Mouse (Mus musculus) cortical plate, adult 2 months (tissue): ENCODE results near the gene Cyp1a2. TPM values are rescaled to one million over a fixed set of nuclear protein-coding genes. Genes with fewer than 3 reads are reported as not detected.

Source experiments
- H3K27ac ChIP-seq: fragments of 200-500 bp; 2 replicates; pipeline ENCODE4 v1.5.1; 2012; ENCODE audit warnings: low read length, control low read depth, inconsistent platforms; ENCODE audit not compliant: insufficient read depth
- H3K4me1 ChIP-seq: fragments of 200-500 bp; 2 replicates; pipeline ENCODE4 v1.6.1; 2011; ENCODE audit warnings: low read length; ENCODE audit not compliant: control insufficient read depth, insufficient read depth
- H3K4me3 ChIP-seq: fragments of 200-500 bp; 2 replicates; pipeline ENCODE4 v1.5.1; 2011; ENCODE audit warnings: mild to moderate bottlenecking, low read length, control low read depth; ENCODE audit not compliant: insufficient read depth
- CTCF ChIP-seq: fragments of 200-500 bp; IDR thresholded peaks from 2 replicates; pipeline ENCODE4 v1.5.1; 2011; ENCODE audit warnings: mild to moderate bottlenecking, control low read depth, low read length; ENCODE audit not compliant: insufficient read depth; ENCODE audit errors: extremely low read depth
- POLR2A ChIP-seq: fragments of 200-500 bp; IDR thresholded peaks from 2 replicates; pipeline ENCODE4 v1.6.1; 2011; ENCODE audit warnings: mild to moderate bottlenecking, low read length, control low read depth; ENCODE audit not compliant: insufficient read depth; ENCODE audit errors: extremely low read depth
- polyA plus RNA-seq: library from polyadenylated mRNA; depleted of rRNA; stranded (reverse); fragments of >200 nt; gene quantifications from 2 replicates; pipeline ENCODE4 v1.2.3, GENCODE M21; 2012

Cyp1a2 gene
- polyA plus RNA-seq, 1 experiment: not detected

DNA sequence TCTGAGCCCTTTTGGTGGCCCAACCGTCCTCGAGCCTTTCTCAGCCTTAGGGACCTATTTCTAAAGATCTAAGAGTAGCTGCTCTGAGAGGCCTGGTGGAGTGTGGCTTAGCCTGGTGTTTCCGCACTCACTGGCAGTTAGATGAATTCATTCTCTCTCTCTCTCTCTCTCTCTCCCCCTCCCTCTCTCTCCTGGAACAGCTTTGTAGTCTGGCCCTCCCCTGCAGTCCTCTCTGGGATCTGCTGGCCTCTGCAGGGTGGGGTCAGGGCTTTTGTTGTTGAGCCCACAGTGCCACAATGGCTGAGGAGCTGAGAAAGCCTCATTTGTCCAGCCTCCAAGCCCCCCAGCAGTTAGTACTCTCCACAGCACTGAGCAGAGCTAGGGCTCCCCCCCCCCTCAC is 30.6 kb downstream of the Cyp1a2 start:
- TF ChIP-seq POLR2A: no peak
- TF ChIP-seq CTCF: no peak
- H3K4me3 ChIP-seq: no peak overlapping the region

DNA sequence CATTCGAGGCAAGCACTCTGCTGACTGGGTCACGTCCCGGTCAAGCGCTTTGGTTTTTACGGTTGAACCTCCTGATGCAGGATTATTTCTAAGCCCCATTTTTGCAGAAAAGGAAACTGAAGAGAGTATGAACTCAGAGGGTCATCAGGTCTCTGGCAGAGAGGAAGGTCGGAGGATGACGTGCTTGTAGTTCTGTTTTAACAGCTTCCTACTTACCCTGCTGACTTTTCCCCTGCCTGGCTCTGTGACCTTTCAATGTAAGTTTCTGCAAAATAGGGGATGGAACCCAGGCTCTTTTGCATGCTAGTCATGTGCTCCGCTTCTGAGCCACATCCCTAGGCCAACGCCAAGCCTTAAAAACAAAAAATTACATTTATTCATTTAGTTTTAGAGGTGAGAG is 31.2 kb downstream of the Cyp1a2 start:
- H3K27ac ChIP-seq: no peak overlapping the region
- H3K4me3 ChIP-seq: no peak overlapping the region
- H3K4me1 ChIP-seq: no peaks in the 10 kb centered on the region
- TF ChIP-seq POLR2A (no peak), CTCF (no peak)

More for the DNA sequence above, 30.6 kb downstream of the Cyp1a2 start:
- Histone ChIP-seq H3K27ac (no peak overlapping the region), H3K4me1 (no peaks in the 10 kb centered on the region)

DNA sequence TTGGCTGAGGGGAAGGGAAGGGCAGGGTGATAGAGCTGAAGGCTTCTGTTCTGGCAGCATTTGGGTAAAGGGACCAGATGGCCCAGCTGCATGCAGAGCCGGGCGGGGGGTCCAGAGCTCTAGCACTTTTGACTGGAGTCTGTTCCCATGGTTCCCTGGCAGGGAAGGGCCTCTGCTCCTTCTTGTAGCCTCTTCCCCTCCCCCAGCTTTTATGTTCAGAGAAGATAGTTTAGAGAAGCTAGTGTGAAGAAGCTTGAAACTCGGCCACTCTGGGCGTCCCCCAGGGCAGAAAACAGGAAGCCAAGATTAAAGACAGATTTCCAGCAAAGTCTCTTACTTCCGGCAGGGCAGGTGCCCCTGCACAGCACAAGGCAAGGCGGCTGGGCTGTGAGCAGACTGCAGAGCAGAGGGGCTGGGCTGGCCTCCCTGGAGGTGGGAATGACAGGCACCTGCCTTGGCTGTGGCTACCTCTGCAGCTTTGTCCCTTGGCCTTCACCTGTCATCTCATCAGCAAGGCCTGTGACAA is 32.7 kb downstream of the Cyp1a2 start:
- Histone ChIP-seq H3K4me1 (no peaks in the 10 kb centered on the region), H3K4me3 (no peak overlapping the region), H3K27ac (no peak overlapping the region)
- no peak for TF ChIP-seq CTCF
- TF ChIP-seq POLR2A: no peak

DNA sequence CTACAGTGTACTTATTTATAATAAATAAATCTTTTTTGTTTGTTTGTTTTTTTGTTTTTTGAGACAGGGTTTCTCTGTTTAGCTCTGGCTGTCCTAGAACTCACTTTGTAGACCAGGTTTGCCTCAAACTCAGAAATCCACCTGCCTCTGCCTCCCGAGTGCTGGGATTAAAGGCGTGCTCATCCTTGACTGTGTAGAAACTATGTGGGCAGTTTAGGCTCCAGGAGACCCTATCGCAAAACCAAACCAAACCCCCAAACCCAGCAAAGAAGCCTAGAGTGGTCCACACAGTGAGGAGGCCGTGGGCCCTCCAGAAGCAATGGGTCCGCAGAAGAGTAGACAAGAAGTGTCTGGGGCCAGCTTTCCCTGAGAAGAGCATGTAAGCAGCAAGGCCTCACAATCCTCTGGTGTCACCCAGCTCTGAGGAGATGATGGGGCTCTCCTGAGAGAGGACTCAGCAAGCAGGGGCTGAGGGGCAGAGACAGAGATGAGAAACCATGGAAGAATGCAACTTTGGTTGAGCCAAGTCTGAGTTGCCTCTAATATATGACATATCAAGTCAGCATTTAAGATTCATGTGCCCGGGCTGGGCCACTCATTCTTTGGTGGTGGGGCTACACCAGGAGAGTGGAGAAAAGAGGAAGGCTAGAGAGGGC is 33.2 kb downstream of the Cyp1a2 start:
- Histone ChIP-seq H3K27ac (no peak overlapping the region), H3K4me3 (no peak overlapping the region), H3K4me1 (no peaks in the 10 kb centered on the region)
- TF ChIP-seq CTCF (no peak), POLR2A (no peak)

DNA sequence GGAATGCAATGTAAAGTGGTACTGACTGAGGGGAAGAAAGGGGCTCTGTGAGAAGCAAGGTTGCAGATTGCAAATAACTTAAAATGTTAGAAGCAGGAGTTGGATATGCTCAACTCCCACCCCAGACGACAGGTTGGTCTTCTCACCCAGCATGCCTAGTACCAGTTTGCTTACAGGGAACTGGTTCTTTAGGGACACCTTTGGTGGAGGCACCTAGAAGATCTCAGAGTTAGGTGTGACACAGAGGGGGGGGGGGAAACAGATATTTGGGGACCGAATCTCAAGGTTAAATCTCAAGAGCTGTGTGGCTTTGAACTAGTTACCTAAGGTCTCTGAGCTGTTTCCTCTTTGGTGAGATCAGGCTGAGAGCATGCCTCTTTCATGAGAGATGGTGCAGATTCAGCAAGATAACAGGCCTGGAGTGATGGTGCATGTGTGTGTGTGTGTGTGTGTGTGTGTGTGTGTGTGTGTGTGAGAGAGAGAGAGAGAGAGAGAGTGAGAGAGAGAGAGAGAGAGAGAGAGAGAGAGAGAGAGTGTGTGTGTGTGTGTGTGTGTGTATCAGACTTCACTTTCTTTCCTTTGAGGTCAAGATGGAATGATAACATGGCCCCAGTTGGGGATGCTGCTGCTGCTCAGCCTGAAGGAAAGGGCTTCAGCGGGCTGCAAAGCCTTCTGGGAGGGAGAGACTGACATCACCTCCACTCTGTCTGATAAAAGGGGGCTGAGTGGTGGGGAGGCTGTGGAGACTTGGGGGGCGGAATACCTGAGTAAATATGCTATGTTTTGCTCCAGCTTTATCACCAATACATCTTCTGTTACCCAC is 36.0 kb downstream of the Cyp1a2 start:
- Histone ChIP-seq H3K4me3 (no peak overlapping the region), H3K4me1 (peaks cover 8% of the 10 kb centered on the region), H3K27ac (no peak overlapping the region)
- no peak for TF ChIP-seq POLR2A
- TF ChIP-seq CTCF: no peak

DNA sequence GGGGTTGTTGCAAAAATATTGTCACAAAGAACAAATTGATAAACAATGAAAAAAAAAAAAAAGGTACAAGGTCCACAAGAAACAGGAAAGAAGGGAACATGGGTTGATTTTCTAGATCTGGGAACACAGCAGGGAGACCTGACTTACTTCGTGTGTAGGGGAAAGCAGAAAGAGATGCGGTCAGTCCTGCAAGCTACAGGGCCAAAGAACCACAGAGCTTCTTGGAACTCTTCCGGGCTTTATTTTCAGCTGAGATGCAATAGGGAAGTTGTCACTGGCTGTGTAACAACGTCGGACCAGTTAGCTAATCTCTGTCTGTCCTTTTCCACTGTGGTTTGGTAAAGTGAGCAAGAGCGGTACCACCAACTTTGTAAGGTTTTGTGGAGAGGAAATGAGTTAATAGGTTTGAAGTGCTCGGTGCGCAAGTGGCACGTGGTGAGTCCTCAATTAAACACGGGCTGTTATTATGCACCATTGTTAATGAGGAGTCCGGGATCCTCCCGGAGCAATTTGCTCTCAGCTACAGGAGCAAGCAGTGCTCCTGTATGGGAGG is 36.9 kb downstream of the Cyp1a2 start:
- TF ChIP-seq CTCF: no peak
- TF ChIP-seq POLR2A: no peak
- no peak overlapping the region for H3K27ac ChIP-seq

DNA sequence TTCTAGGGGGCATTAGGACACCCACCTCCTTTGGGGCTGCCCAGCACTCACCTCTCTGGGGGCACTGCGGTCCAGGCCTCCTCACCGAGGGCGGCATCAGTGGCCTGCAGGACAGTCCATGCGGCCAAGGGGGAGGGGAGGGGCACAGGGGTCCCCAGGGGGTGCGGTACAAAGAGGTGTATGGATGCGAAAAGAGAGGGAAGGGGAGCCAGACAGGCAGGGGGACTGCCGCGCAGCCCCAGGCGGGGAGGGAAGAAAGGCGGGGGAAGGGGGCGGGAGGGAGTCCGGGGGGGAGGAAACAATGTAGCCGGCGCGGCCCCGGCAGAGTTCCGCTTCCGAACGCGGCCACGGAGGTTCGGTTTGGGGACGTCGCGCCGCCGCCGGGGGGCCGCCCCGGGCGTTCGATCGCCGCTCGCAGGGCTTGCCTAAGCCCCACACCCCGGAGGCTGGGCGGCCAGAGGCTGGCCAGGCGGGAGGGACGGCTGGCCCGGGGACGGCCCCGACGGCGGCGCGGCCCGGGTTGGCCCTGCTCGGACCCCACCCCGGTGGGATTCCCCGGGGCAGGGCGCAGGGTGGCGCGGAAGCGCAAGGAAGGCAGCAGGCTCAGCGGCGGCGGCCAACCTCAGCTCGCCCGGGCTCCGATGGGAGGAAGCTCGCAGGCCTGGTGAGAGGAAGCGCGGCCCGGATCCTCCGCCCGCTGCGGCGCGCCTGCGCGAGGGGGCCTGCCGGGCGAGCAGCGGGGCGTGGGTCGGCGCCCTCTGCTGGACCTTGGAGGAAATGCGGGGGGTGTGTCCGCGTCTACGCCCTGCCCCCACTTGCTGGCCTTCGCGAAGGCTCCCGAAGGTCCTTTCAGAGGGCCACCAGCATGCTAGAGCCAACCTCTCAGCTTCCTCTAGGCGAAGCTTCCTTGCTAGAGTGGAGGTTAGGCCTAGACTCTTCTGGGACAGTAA is 38.3 kb downstream of the Cyp1a2 start:
- H3K4me3 ChIP-seq: peak overlapping the region; percentile 68
- TF ChIP-seq POLR2A (peak; percentile 60; the same call in 1 of the 2 replicates), CTCF (peak; percentile 71)
- H3K4me1 ChIP-seq: peaks cover 8% of the 10 kb centered on the region
- peak overlapping the region; percentile 91 for H3K27ac ChIP-seq

More for the DNA sequence above, 36.9 kb downstream of the Cyp1a2 start:
- H3K4me3 ChIP-seq: no peak overlapping the region
- H3K4me1 ChIP-seq: peaks cover 8% of the 10 kb centered on the region

DNA sequence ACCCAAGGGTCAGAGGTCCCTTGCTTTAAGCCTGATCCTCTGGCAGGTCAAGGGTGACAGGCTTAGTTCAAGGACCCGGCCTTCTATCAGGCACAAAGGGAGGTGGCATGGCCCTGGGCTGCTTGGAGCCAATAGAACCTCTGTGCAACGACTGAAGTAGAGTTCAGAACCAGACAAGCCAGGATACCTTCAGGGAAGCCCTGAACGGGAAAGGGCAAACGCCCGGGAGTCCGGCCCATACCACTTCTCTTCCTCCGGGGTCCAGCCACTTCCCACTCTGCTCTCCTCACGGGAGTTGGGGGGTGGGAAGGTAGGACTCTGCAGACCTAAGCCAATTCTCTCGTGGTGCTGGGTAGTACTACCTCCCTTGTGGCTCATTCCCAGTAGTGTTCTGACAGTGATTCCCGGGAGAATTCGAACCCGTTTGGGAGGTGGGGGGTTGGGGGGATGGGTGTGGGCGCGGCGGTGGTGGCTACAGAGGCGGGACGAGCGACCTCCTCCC is 39.0 kb downstream of the Cyp1a2 start:
- H3K4me1 ChIP-seq: peaks cover 12% of the 10 kb centered on the region
- TF ChIP-seq POLR2A (no peak), CTCF (no peak)
- no peak overlapping the region for H3K27ac ChIP-seq
- peak overlapping the region; percentile 68 for H3K4me3 ChIP-seq

DNA sequence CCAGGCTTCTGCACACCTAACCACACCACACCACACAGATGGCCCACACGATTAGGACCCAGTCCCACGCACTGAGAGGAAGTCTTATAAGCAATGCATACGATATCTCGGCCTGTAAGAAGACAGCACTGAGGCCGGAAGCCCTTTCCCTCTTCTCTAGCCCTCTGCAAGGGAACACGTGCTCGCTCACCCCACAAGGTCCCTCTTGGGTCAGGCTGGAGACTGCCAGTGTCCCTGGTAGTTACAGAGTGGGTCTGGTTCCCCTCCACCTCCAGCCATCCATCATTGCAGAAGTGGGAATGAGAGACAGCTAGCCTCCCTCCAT is 39.7 kb downstream of the Cyp1a2 start:
- Histone ChIP-seq H3K4me3 (peak overlapping the region; percentile 68), H3K27ac (no peak overlapping the region), H3K4me1 (peaks cover 12% of the 10 kb centered on the region)
- TF ChIP-seq CTCF (no peak), POLR2A (no peak)
